Mouse (Mus musculus) bone marrow macrophage, adult 2 months (primary cell): ENCODE results near the gene Gcnt3.

ENCODE experiments used
- CTCF ChIP-seq: IDR thresholded peaks from 2 replicates; pipeline ENCODE4 v1.5.1; 2012; ENCODE audit warnings: low read depth, mild to moderate bottlenecking, low read length, moderate library complexity
- POLR2A ChIP-seq: IDR thresholded peaks from 2 replicates; pipeline ENCODE4 v1.6.1; 2012; ENCODE audit warnings: mild to moderate bottlenecking, low read depth, low read length, borderline replicate concordance

DNA sequence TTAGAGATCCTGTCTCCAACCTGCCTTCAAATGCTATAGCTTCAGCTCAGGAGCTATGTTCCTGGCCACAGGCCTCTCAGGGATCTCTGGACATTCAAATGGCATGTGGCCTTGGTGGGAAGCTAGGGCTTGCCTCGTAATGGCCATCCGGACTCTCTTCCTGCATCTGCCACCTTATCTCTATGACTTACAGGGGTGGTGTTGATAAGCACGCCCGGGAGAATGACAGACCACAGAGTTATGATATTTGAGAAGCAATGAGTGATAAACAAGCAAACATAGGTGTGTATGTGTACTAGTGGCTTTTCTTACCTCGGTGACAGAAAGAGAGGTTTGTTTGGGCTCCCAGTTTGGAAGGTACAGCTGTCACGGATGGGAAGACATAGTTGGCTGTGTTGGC is 8.4 kb upstream of the Gcnt3 start:
- TF ChIP-seq CTCF = no peak
- no peak for TF ChIP-seq POLR2A
